Comparison of ENCODE assay signal across 10 mouse cellular contexts in genomic region chr6:30628152-30628551, GRCm38 (mm10). TPM values are rescaled to one million over a fixed set of nuclear protein-coding genes. Genes with fewer than 3 reads are reported as not detected.
DNase-seq lines count a peak whose midpoint lies in the region; ATAC-seq lines count a peak whose summit lies in the region.
"Had no signal": no experiment of that assay in that cellular context is flagged by ENCODE, and none has a peak within 500 bp of the region (broad histone marks: within the 10 kb centered on the region; RNA-seq: fewer than 3 reads in every experiment).

No protein-coding gene starts in this region.

- H3K4me1 ChIP-seq in lung, embryonic 15.5 days: no peaks in the 10 kb centered on the region
- H3K4me1 ChIP-seq in embryonic facial prominence, embryonic 10.5 days: peaks cover 29% of the 10 kb centered on the region

- 28% methylated on average over 6 of the region's 6 CpGs for WGBS in lung, embryonic 15.5 days
- 53% methylated on average over 6 of the region's 6 CpGs for WGBS in embryonic facial prominence, embryonic 10.5 days

- no peak overlapping the region for H3K27ac ChIP-seq in lung, embryonic 15.5 days
- H3K27ac ChIP-seq in embryonic facial prominence, embryonic 10.5 days (replicated peaks): peak overlapping the region; percentile 80

- H3K4me3 ChIP-seq in lung, embryonic 15.5 days: no peak overlapping the region
- no peak overlapping the region for H3K4me3 ChIP-seq in embryonic facial prominence, embryonic 10.5 days

- H3K9ac ChIP-seq in lung, embryonic 15.5 days: no peak overlapping the region

- H3K27me3 ChIP-seq in lung, embryonic 15.5 days: no peaks in the 10 kb centered on the region
- no peaks in the 10 kb centered on the region for H3K27me3 ChIP-seq in embryonic facial prominence, embryonic 10.5 days (replicated peaks; ENCODE audit: low read depth, poor library complexity, severe bottlenecking)

- no peaks in the 10 kb centered on the region for H3K9me3 ChIP-seq in lung, embryonic 15.5 days
- no peaks in the 10 kb centered on the region for H3K9me3 ChIP-seq in embryonic facial prominence, embryonic 10.5 days

- 0 out of 2 replicates have a peak, but pooled peaks have one; percentile 32 for ATAC-seq in lung, embryonic 15.5 days (ENCODE audit: borderline replicate concordance, extremely low read depth, low FRiP score, low TSS enrichment)

- DNase-seq in lung, postnatal 10 days: no peak
- DNase-seq in embryonic facial prominence, embryonic 10.5 days (ENCODE audit: low spot score): peak; percentile 57
- DNase-seq in layer of hippocampus, postnatal 36 days: peak; percentile 30 to 51
- peak; percentile 37 to 47 for DNase-seq in right cerebral cortex, adult 2 months (ENCODE audit: low spot score in 2 of 2)
- no peak for DNase-seq in lung, postnatal 36 days
- DNase-seq in yolk sac, embryonic 10.5 days (ENCODE audit: low spot score): no peak
- no peak for DNase-seq in frontal cortex, postnatal 14 days (ENCODE audit: low spot score in 2 of 2)
- DNase-seq: kidney, adult 11 months had no signal

- H3K36me3 ChIP-seq in lung, embryonic 15.5 days: no peaks in the 10 kb centered on the region
- no peaks in the 10 kb centered on the region for H3K36me3 ChIP-seq in embryonic facial prominence, embryonic 10.5 days (replicated peaks)

- H3K4me2 ChIP-seq in lung, embryonic 15.5 days: no peak overlapping the region

RNA-seq across cellular contexts. Expression of gene Cpa1, which starts 10.9 kb away (rescaled TPM):
- 3.5 and 6.5 TPM in 2 replicates for polyA plus RNA-seq in lung, embryonic 15.5 days (2015; fragmentation: Nextera tagmentation; extraction: Ambion mirVana)
- 0.26 and 0.34 TPM in 2 replicates for polyA plus RNA-seq in embryonic facial prominence, embryonic 10.5 days (2016; fragmentation: Nextera tagmentation; extraction: Ambion mirVana)
- not detected for total RNA-seq in layer of hippocampus, postnatal 36 days (2021)

RNA-seq across cellular contexts. Expression of gene Cpa5, which starts 17.3 kb away (rescaled TPM):
- polyA plus RNA-seq in lung, embryonic 15.5 days (2015; fragmentation: Nextera tagmentation; extraction: Ambion mirVana): 0.18 TPM in 1 of 2 replicates, not detected in the other
- polyA plus RNA-seq in embryonic facial prominence, embryonic 10.5 days (2016; fragmentation: Nextera tagmentation; extraction: Ambion mirVana): 0.36 and 0.41 TPM in 2 replicates
- total RNA-seq in layer of hippocampus, postnatal 36 days (2021): not detected

RNA-seq across cellular contexts. Expression of gene Cpa4, which starts 60.0 kb away (rescaled TPM):
- polyA plus RNA-seq in lung, embryonic 15.5 days (2015; fragmentation: Nextera tagmentation; extraction: Ambion mirVana): 0.13 and 0.15 TPM in 2 replicates
- polyA plus RNA-seq in embryonic facial prominence, embryonic 10.5 days (2016; fragmentation: Nextera tagmentation; extraction: Ambion mirVana): 0.85 and 1.1 TPM in 2 replicates
- not detected for total RNA-seq in layer of hippocampus, postnatal 36 days (2021)
- polyA plus RNA-seq: testis, adult 2 months had no signal

Comparison
In these comparisons a context has a peak if more than half of its experiments do, and no peak if none do; other contexts are left out.
1. DNase-seq: peak in embryonic facial prominence, embryonic 10.5 days (single experiment), layer of hippocampus, postnatal 36 days (2 of 2) and right cerebral cortex, adult 2 months (2 of 2); none in lung, postnatal 10 days (single experiment), lung, postnatal 36 days (single experiment), yolk sac, embryonic 10.5 days (single experiment) and frontal cortex, postnatal 14 days (0 of 2).